Mouse (Mus musculus): ENCODE results near the gene Gm5678.

DNA sequence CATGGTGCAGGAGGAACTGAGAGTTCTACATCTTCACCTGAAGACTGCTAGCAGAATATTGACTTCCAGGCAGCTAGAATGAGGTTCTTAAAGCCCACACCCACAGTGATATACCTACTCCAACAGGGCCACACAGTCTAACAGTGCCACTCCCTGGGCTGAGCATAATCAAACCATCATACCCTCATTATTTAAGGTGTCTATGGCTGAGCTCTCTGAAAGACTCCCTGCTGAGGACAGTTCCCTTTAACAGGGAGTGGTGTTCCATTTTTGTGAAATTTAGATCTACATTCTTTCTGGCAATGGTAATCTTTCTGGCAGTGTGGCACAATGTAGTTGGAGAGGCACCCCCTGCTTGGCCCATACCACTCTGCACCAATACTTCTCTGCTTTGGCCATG lies 41.6 kb downstream of the Gm5678 start:
- TF ChIP-seq EP300 (IDR thresholded peaks at IDR 0.05; ENCODE audit: low read depth) (no peak), CTCF (IDR thresholded peaks at IDR 0.05; ENCODE audit: low read depth) (no peak)

Measured in liver, embryonic 14.5 days (tissue).